Mouse (Mus musculus) CH12.LX (cell line): ENCODE results near the gene Depdc1b. TPM values are rescaled to one million over a fixed set of nuclear protein-coding genes. Genes with fewer than 3 reads are reported as not detected.
A peak's percentile ranks its signal among the peaks of the same experiment; 100 is the strongest.

Experiments
- DNase-seq: peaks from one replicate; pipeline ENCODE4 v3.0.0-alpha.2; 2013; ENCODE audit errors: extremely low read depth
- H3K27ac ChIP-seq: 2 replicates; pipeline ENCODE4 v1.5.1; 2012; ENCODE audit warnings: low read depth, mild to moderate bottlenecking, control low read depth, moderate library complexity; ENCODE audit not compliant: insufficient read depth
- H3K27me3 ChIP-seq: replicated peaks from 2 replicates; pipeline ENCODE3; 2012; ENCODE audit warnings: inconsistent platforms
- H3K36me3 ChIP-seq, 2 experiments: replicated peaks in 1 of 2; 2 replicates each; pipeline versions ENCODE3 to v1.6.1; 2012; ENCODE audit warnings: inconsistent platforms in 1 of 2, low read length in 1 of 2, mild to moderate bottlenecking in 1 of 2, mixed read lengths in 1 of 2, moderate library complexity in 1 of 2; ENCODE audit not compliant: control insufficient read depth in 1 of 2, insufficient read depth in 1 of 2
- H3K4me1 ChIP-seq, 2 experiments: 2 replicates each; pipeline ENCODE4 v1.6.1; 2012; ENCODE audit warnings: inconsistent platforms in 1 of 2, moderate library complexity in 1 of 2; ENCODE audit not compliant: insufficient read depth in 2 of 2, control insufficient read depth in 1 of 2
- H3K4me2 ChIP-seq: 2 replicates; pipeline ENCODE4 v1.6.1; 2012; ENCODE audit warnings: low read depth, mild to moderate bottlenecking, control low read depth; ENCODE audit not compliant: poor library complexity, insufficient read depth, severe bottlenecking
- H3K4me3 ChIP-seq, 3 experiments: fragments of 150-350 bp in 1 of 3; sonication (generic) in 1 of 3; replicated peaks in 1 of 3; 2 replicates each; pipeline versions ENCODE3 to v1.5.1; 2011 to 2012; ENCODE audit warnings: low read depth in 2 of 3, low read length in 2 of 3, mild to moderate bottlenecking in 2 of 3, moderate library complexity in 2 of 3, control low read depth in 1 of 3, improper control_type of control experiment in 1 of 3, inconsistent platforms in 1 of 3, mixed read lengths in 1 of 3; ENCODE audit not compliant: poor library complexity in 1 of 3
- H3K79me2 ChIP-seq: replicated peaks from 2 replicates; pipeline ENCODE4 v1.6.1; 2012; ENCODE audit warnings: mild to moderate bottlenecking, moderate library complexity; ENCODE audit not compliant: control insufficient read depth, poor library complexity, insufficient read depth, severe bottlenecking; ENCODE audit errors: extremely low read depth
- H3K9ac ChIP-seq: 2 replicates; pipeline ENCODE4 v1.6.1; 2012; ENCODE audit warnings: low read depth, mild to moderate bottlenecking, control low read depth, moderate library complexity; ENCODE audit not compliant: insufficient read depth
- H3K9me3 ChIP-seq: replicated peaks from 2 replicates; pipeline ENCODE3; 2012; ENCODE audit warnings: low read length, inconsistent platforms, mixed read lengths
- BHLHE40 ChIP-seq: IDR thresholded peaks from 2 replicates; pipeline ENCODE4 v1.6.1; 2011; ENCODE audit warnings: mild to moderate bottlenecking, low read depth, low read length, improper control_type of control experiment
- E2F4 ChIP-seq: IDR thresholded peaks from 2 replicates; pipeline ENCODE4 v1.6.1; 2011; ENCODE audit warnings: low read depth, low read length, improper control_type of control experiment; ENCODE audit not compliant: insufficient replicate concordance
- ELF1 ChIP-seq: IDR thresholded peaks from 2 replicates; pipeline ENCODE4 v1.6.1; 2014; ENCODE audit warnings: low read depth, mild to moderate bottlenecking, inconsistent platforms, low read length, improper control_type of control experiment
- ETS1 ChIP-seq: conservative IDR thresholded peaks from 2 replicates; pipeline ENCODE4 v1.6.1; 2012; ENCODE audit warnings: low read depth, mild to moderate bottlenecking, inconsistent platforms, low read length, improper control_type of control experiment, moderate library complexity
- GABPA ChIP-seq: IDR thresholded peaks from 2 replicates; pipeline ENCODE4 v1.6.1; 2012; ENCODE audit warnings: low read depth, low read length, improper control_type of control experiment, inconsistent platforms; ENCODE audit not compliant: insufficient replicate concordance
- HCFC1 ChIP-seq: IDR thresholded peaks from 2 replicates; pipeline ENCODE4 v1.6.1; 2012; ENCODE audit warnings: low read depth, mild to moderate bottlenecking, inconsistent platforms, low read length, improper control_type of control experiment
- IRF4 ChIP-seq: IDR thresholded peaks from 2 replicates; pipeline ENCODE4 v1.6.1; 2014; ENCODE audit warnings: low read depth, mild to moderate bottlenecking, inconsistent platforms, low read length, improper control_type of control experiment
- JUN ChIP-seq: IDR thresholded peaks from 2 replicates; pipeline ENCODE4 v1.6.1; 2011; ENCODE audit warnings: low read depth, mild to moderate bottlenecking, low read length, improper control_type of control experiment, moderate library complexity; ENCODE audit not compliant: insufficient read depth
- KAT2A ChIP-seq: IDR thresholded peaks from 2 replicates; pipeline ENCODE4 v1.6.1; 2012; ENCODE audit warnings: low read length, improper control_type of control experiment, inconsistent platforms; ENCODE audit not compliant: insufficient replicate concordance
- MAX ChIP-seq: IDR thresholded peaks from 2 replicates; pipeline ENCODE4 v1.6.1; 2011; ENCODE audit warnings: low read length, improper control_type of control experiment
- MAZ ChIP-seq: IDR thresholded peaks from 2 replicates; pipeline ENCODE4 v1.6.1; 2012; ENCODE audit warnings: low read depth, mild to moderate bottlenecking, inconsistent platforms, low read length, improper control_type of control experiment, moderate library complexity
- MEF2A ChIP-seq: IDR thresholded peaks from 2 replicates; pipeline ENCODE4 v1.6.1; 2014; ENCODE audit warnings: low read depth, mild to moderate bottlenecking, inconsistent platforms, low read length, improper control_type of control experiment, borderline replicate concordance
- MXI1 ChIP-seq: IDR thresholded peaks from 2 replicates; pipeline ENCODE4 v1.6.1; 2011; ENCODE audit warnings: mild to moderate bottlenecking, low read depth, low read length, improper control_type of control experiment
- NELFE ChIP-seq: IDR thresholded peaks from 2 replicates; pipeline ENCODE4 v1.6.1; 2011; ENCODE audit warnings: low read depth, low read length, improper control_type of control experiment
- NRF1 ChIP-seq: IDR thresholded peaks from 2 replicates; pipeline ENCODE4 v1.6.1; 2014; ENCODE audit warnings: low read depth, mild to moderate bottlenecking, inconsistent platforms, low read length, improper control_type of control experiment, moderate library complexity
- POLR2A ChIP-seq: IDR thresholded peaks from 2 replicates; pipeline ENCODE4 v1.6.1; 2011; ENCODE audit warnings: low read depth, mild to moderate bottlenecking, improper control_type of control experiment, low read length
- POLR2AphosphoS2 ChIP-seq: IDR thresholded peaks from 2 replicates; pipeline ENCODE4 v1.6.1; 2011; ENCODE audit warnings: low read depth, low read length, improper control_type of control experiment
- RCOR1 ChIP-seq: conservative IDR thresholded peaks from 2 replicates; pipeline ENCODE4 v1.6.1; 2012; ENCODE audit warnings: low read depth, mild to moderate bottlenecking, inconsistent platforms, low read length, improper control_type of control experiment
- SIN3A ChIP-seq: IDR thresholded peaks from 2 replicates; pipeline ENCODE4 v1.6.1; 2012; ENCODE audit warnings: low read length, improper control_type of control experiment, inconsistent platforms
- TBP ChIP-seq: conservative IDR thresholded peaks from 2 replicates; pipeline ENCODE4 v1.6.1; 2011; ENCODE audit warnings: low read depth, low read length, improper control_type of control experiment
- TCF12 ChIP-seq: IDR thresholded peaks from 2 replicates; pipeline ENCODE4 v1.6.1; 2014; ENCODE audit warnings: low read depth, mild to moderate bottlenecking, inconsistent platforms, low read length, improper control_type of control experiment
- UBTF ChIP-seq: IDR thresholded peaks from 2 replicates; pipeline ENCODE4 v1.6.1; 2012; ENCODE audit warnings: low read depth, mild to moderate bottlenecking, inconsistent platforms, low read length, improper control_type of control experiment, moderate library complexity
- USF1 ChIP-seq: IDR thresholded peaks from 2 replicates; pipeline ENCODE4 v1.6.1; 2014; ENCODE audit warnings: low read depth, mild to moderate bottlenecking, inconsistent platforms, low read length, improper control_type of control experiment
- USF2 ChIP-seq: conservative IDR thresholded peaks from 2 replicates; pipeline ENCODE4 v1.6.1; 2011; ENCODE audit warnings: low read depth, low read length, improper control_type of control experiment
- ZMIZ1 ChIP-seq: IDR thresholded peaks from 2 replicates; pipeline ENCODE4 v1.6.1; 2012; ENCODE audit warnings: low read depth, mild to moderate bottlenecking, inconsistent platforms, low read length, improper control_type of control experiment
- dilution Hi-C: fragments of 300-500 bp; cut with MboI; formaldehyde crosslinking; loops from 2 replicates; pipeline ENCODE4 v1.14.3; 2020; ENCODE audit warnings: low sequenced_read_pairs; ENCODE audit not compliant: extremely low pct_unique_long_range_greater_than_20kb, extremely low pct_ligation_motif_present
- in situ Hi-C: fragments of 300-500 bp; cut with MboI; formaldehyde crosslinking; loops from 3 replicates; pipeline ENCODE4 v1.14.3; 2019; ENCODE audit warnings: low sequenced_read_pairs, low pct_ligation_motif_present, low pct_unique_long_range_greater_than_20kb, mixed read lengths
- polyA plus RNA-seq: library from polyadenylated mRNA; unstranded; fragments of >175 nt; gene quantifications from 2 replicates; pipeline ENCODE4 v1.2.1, GENCODE M21; 2012; ENCODE audit warnings: low read depth; ENCODE audit not compliant: insufficient read length
- total RNA-seq, 2 experiments: library from RNA; depleted of rRNA; stranded (reverse); fragments of 300-350 nt in 1 of 2; fragments of >200 nt in 1 of 2; gene quantifications; 2 replicates each; pipeline ENCODE4 v1.2.3; 2012 to 2014

Gene Depdc1b
- total RNA-seq (2012; rRNA removed) (11.1 and 12.8 TPM in 2 replicates), total RNA-seq (2014; rRNA removed) (16.3 and 17.8 TPM in 2 replicates), polyA plus RNA-seq (13.8 and 15.7 TPM in 2 replicates)

- no peak within 1 kb of the TSS for H3K27ac ChIP-seq
- peak within 1 kb of the TSS; percentile 79 to 95 (median 87) for H3K4me3 ChIP-seq
- peaks cover 3 to 20% of the 10 kb centered on the region in 2 experiments; a peak in 3 of 4 replicates for H3K4me1 ChIP-seq
- peak within 1 kb of the TSS; percentile 76 for H3K4me2 ChIP-seq
- H3K9me3 ChIP-seq: peaks cover 2% of the 10 kb centered on the region
- TF ChIP-seq POLR2AphosphoS2: no peak; the same call in 1 of the 2 replicates
- TF ChIP-seq TBP: no peak
- TF ChIP-seq USF2: peak; percentile 95
- peak; percentile 31; the same call in 1 of the 2 replicates for TF ChIP-seq IRF4
- TF ChIP-seq GABPA: no peak
- TF ChIP-seq MXI1: peak; percentile 89
- peak; percentile 34; the same call in 1 of the 2 replicates for TF ChIP-seq TCF12
- no peak for TF ChIP-seq KAT2A
- peak; percentile 84 for TF ChIP-seq POLR2A
- peak; percentile 12; the same call in 1 of the 2 replicates for TF ChIP-seq NRF1
- TF ChIP-seq USF1: peak; percentile 97
- TF ChIP-seq JUN: no peak
- peak; percentile 68 for TF ChIP-seq UBTF
- peak; percentile 88 for TF ChIP-seq ELF1
- TF ChIP-seq HCFC1: peak; percentile 67
- peak; percentile 72 for TF ChIP-seq ZMIZ1
- TF ChIP-seq MEF2A: no peak
- peak; percentile 66 for TF ChIP-seq BHLHE40
- peak; percentile 97 for TF ChIP-seq MAX
- TF ChIP-seq E2F4: peak; percentile 32; the same call in 1 of the 2 replicates
- TF ChIP-seq NELFE: peak; percentile 79
- no peak for TF ChIP-seq ETS1
- TF ChIP-seq RCOR1: no peak
- TF ChIP-seq SIN3A: peak; percentile 96
- TF ChIP-seq MAZ: no peak
- TF ChIP-seq, all 38 proteins: peak for 16
- DNase-seq: peak; percentile 95
- dilution Hi-C loops (no loop called here), in situ Hi-C loops (loop anchor here (5.0 to 25.0 kb wide), 2 partner anchors 104 to 429 kb away; partner anchors contain the start of gene Elovl7)
- Histone ChIP-seq H3K27me3 (no peaks in the 10 kb centered on the region), H3K36me3 (peaks cover 0 to 10% of the 10 kb centered on the region in 2 experiments), H3K79me2 (0 out of 2 replicates have a peak, but pooled peaks cover 3% of the 10 kb centered on the region), H3K9ac (peak within 1 kb of the TSS; percentile 55)
Measured at GRCm38 (mm10) chr13:108315702-108316486, at the start of gene Depdc1b. TSS of gene Depdc1b (plus strand) at chr13:108316332.
